Mouse (Mus musculus) urinary bladder, adult 2 months (tissue): ENCODE data around the gene Gm14214. TPM values are rescaled to one million over a fixed set of nuclear protein-coding genes. Genes with fewer than 3 reads are reported as not detected.

ENCODE experiments used
- DNase-seq: peaks from one replicate; pipeline ENCODE4 v3.0.0; 2022; ENCODE audit warnings: low spot score
- polyA plus RNA-seq: library from polyadenylated mRNA; depleted of rRNA; stranded (reverse); fragments of >200 nt; gene quantifications from 2 replicates; pipeline ENCODE4 v1.2.3, GENCODE M21; 2012; rRNA removed

Gene Gm14214
- polyA plus RNA-seq, 1 experiment: not detected

DNA sequence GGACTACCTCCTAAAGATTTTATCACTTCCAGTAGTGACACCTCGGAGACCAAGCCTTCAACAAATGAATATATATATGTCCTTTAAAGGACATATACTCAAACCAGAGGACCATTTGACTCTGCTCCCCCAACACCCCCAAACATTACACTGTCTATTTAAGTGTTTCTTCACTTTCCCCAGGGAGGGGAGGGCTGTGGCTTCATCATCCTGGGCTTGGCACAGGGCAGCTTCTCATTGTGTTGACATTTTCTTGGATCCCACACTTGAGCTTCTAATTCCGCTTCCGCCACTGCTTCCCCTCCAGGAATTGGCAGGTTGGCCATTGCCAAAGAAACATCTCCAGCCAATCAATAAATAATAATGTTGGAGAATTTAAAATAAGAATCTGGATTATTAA is 39.0 kb downstream of the Gm14214 start:
- no peak for DNase-seq

DNA sequence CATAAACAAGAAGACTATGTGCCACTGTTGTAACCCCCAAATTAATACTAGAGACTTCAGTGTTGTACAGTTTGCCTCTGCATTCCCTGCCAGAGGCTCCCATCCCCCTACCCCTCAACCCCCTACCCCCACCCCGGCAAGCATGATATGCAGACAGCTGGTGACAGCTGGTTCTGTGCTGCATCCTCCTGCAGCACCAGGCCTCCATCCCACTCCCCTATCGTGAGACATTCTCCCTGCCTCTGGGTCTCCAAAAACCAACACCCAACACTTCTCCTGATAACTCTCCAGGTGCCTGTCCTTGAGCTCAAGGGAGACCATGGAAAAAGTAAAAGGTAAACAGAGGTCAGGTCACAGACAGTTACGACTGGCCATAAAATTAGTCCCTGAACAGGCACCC is 40.1 kb downstream of the Gm14214 start:
- no peak for DNase-seq

DNA sequence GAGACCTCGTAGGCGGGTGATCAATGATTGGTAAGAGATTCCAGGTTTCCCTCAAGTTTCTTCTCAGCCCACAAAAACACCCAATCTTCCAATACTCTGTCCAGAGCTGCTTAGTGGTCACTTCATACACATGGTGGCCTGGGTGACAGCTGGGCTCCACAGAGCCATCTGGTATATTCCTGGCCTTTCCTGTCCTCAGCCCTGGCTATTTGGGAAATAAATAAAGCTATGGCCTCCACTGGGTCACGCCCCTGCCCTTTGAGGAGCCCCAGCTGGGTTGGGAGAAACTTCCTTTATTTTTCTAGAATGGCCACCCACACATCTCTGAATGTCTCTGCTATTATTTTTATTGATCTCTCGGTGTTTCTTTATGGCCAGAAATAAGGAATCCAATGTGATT is 46.4 kb downstream of the Gm14214 start:
- no peak for DNase-seq

DNA sequence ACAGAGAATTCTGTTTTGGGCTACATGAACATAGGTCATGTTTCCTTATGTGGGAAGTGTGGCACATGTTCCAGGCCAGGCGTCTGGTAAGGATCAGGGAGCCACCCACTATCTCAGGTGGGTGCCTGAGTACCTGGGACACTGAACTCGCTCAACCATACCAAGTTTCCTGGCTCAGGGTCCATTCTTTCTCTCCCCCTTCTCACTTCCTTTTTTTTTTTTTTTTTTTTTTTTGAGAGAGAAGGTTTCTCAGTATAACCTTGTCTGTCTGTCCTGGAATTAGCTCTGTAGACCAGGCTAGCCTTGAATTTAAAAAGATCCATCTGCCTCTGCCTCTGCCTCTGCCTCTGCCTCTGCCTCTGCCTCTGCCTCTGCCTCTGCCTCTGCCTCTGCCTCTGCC is 49.5 kb downstream of the Gm14214 start:
- no peak for DNase-seq

Other genes with a start within 250 kb of the Gm14214 start
- 0.41 and 0.44 TPM in 2 replicates for gene 1700003F12Rik, start 222.9 kb downstream of the Gm14214 start, polyA plus RNA-seq
- not detected in 2 replicates for gene Actl10, start 218.3 kb downstream of the Gm14214 start, polyA plus RNA-seq
- gene Necab3, start 211.1 kb downstream of the Gm14214 start, polyA plus RNA-seq: 0.62 and 1.2 TPM in 2 replicates
- gene E2f1, start 200.1 kb downstream of the Gm14214 start, polyA plus RNA-seq: 5.0 TPM in 2 replicates
- gene Pxmp4, start 166.3 kb downstream of the Gm14214 start, polyA plus RNA-seq: 34.3 and 37.0 TPM in 2 replicates
- gene Zfp341, start 156.7 kb downstream of the Gm14214 start, polyA plus RNA-seq: 3.6 and 3.7 TPM in 2 replicates
- 0.43 and 0.49 TPM in 2 replicates for gene 4930519P11Rik, start 156.6 kb downstream of the Gm14214 start, polyA plus RNA-seq
- gene Chmp4b, start 118.3 kb downstream of the Gm14214 start, polyA plus RNA-seq: 260 and 272 TPM in 2 replicates
- gene Raly, start 21.1 kb upstream of the Gm14214 start, polyA plus RNA-seq: 196 and 218 TPM in 2 replicates
- gene a, start 21.4 kb upstream of the Gm14214 start, polyA plus RNA-seq: not detected in 2 replicates
- gene Eif2s2, start 122.9 kb upstream of the Gm14214 start, polyA plus RNA-seq: 52.1 and 58.6 TPM in 2 replicates
- 0.31 and 0.55 TPM in 2 replicates for gene Gm14226, start 248.2 kb upstream of the Gm14214 start, polyA plus RNA-seq